Mouse (Mus musculus): Measurements from ENCODE around the gene Nipsnap1.

- TF ChIP-seq ZNF384 (IDR thresholded peaks at IDR 0.05; ENCODE audit: low read depth, low read length) (no peak), GATA1 (IDR thresholded peaks at IDR 0.05; ENCODE audit: low read depth, low read length) (no peak), POLR2A (IDR thresholded peaks at IDR 0.05; ENCODE audit: control insufficient read depth in 1 of 2, insufficient read depth in 1 of 2, low read depth in 1 of 2, low read length in 2 of 2, poor library complexity in 1 of 2) (no peak), CTCF (IDR thresholded peaks at IDR 0.05 in 2 of 3, conservative IDR thresholded peaks at IDR 0.05 in 1 of 3; ENCODE audit: control insufficient read depth in 1 of 3, insufficient read depth in 1 of 3, low read depth in 2 of 3, low read length in 3 of 3, poor library complexity in 1 of 3, severe bottlenecking in 1 of 3) (no peak), CHD2 (IDR thresholded peaks at IDR 0.05; ENCODE audit: low read length) (no peak), MAX (IDR thresholded peaks at IDR 0.05; ENCODE audit: low read length) (no peak), EP300 (IDR thresholded peaks at IDR 0.05; ENCODE audit: low read depth in 1 of 2, low read length in 2 of 2) (no peak), USF2 (IDR thresholded peaks at IDR 0.05; ENCODE audit: borderline replicate concordance in 1 of 2, insufficient read depth in 1 of 2, low read depth in 1 of 2, low read length in 2 of 2) (no peak), UBTF (IDR thresholded peaks at IDR 0.05; ENCODE audit: borderline replicate concordance, insufficient read depth, low read depth, low read length) (no peak), TAL1 (IDR thresholded peaks at IDR 0.05; ENCODE audit: low read length) (no peak), POLR2AphosphoS2 (IDR thresholded peaks at IDR 0.05; ENCODE audit: low read length) (no peak)
Measured at GRCm38 (mm10) chr11:4838235-4838634, 35.5 kb upstream of the Nipsnap1 start.
